Mouse (Mus musculus): ENCODE data around the gene Chic2. TPM values are rescaled to one million over a fixed set of nuclear protein-coding genes. Genes with fewer than 3 reads are reported as not detected.

Gene Chic2
- polyA plus RNA-seq (2015; fragmentation: Illumina TruSeq; extraction: RNeasy Lipid Tissue Mini Kit (QIAGEN cat#74804); ENCODE audit: insufficient read depth, low replicate concordance) = 50.2 TPM

GRCm38 (mm10) chr5:75044310-75044904 is at the start of gene Chic2:
Gene Chic2 (minus strand): TSS chr5:75044774.

GRCm38 (mm10) chr5:75075383-75075941 is 30.9 kb upstream of the Chic2 start, which contains the start of gene Gsx2:
Gene Gsx2 (plus strand): TSS chr5:75075601.

Other genes with a start within 250 kb of the Chic2 start
- gene Gsx2, start 30.8 kb upstream of the Chic2 start, polyA plus RNA-seq (2015; fragmentation: Illumina TruSeq; extraction: RNeasy Lipid Tissue Mini Kit (QIAGEN cat#74804); ENCODE audit: insufficient read depth, low replicate concordance) = not detected
- gene Pdgfra, start 107.5 kb upstream of the Chic2 start, polyA plus RNA-seq (2015; fragmentation: Illumina TruSeq; extraction: RNeasy Lipid Tissue Mini Kit (QIAGEN cat#74804); ENCODE audit: insufficient read depth, low replicate concordance) = 22.7 TPM

Measured in spleen, adult 10 weeks (tissue).